Mouse (Mus musculus) kidney, adult 2 months (tissue): ENCODE data around the gene Ankrd24. TPM values are rescaled to one million over a fixed set of nuclear protein-coding genes. Genes with fewer than 3 reads are reported as not detected.
A peak's percentile ranks its signal among the peaks of the same experiment; 100 is the strongest.

Experiments used
- DNase-seq: peaks from one replicate; pipeline ENCODE4 v3.0.0; 2021
- H3K27ac ChIP-seq: fragments of 200-500 bp; 2 replicates; pipeline ENCODE4 v1.5.1; 2012; ENCODE audit warnings: low read depth, low read length, control low read depth, inconsistent platforms; ENCODE audit not compliant: insufficient read depth
- H3K27me3 ChIP-seq: fragments of 200-500 bp; replicated peaks from 2 replicates; pipeline ENCODE4 v1.6.1; 2012; ENCODE audit warnings: mild to moderate bottlenecking, moderate library complexity, low read length, inconsistent platforms; ENCODE audit not compliant: control insufficient read depth, insufficient read depth
- H3K36me3 ChIP-seq: fragments of 200-500 bp; 2 replicates; pipeline ENCODE4 v1.6.1; 2012; ENCODE audit warnings: mild to moderate bottlenecking, moderate library complexity, low read length, inconsistent platforms; ENCODE audit not compliant: control insufficient read depth, insufficient read depth
- H3K4me1 ChIP-seq: fragments of 200-500 bp; 2 replicates; pipeline ENCODE4 v1.6.1; 2011; ENCODE audit warnings: low read length; ENCODE audit not compliant: control insufficient read depth, insufficient read depth
- H3K4me3 ChIP-seq: fragments of 200-500 bp; 2 replicates; pipeline ENCODE4 v1.5.1; 2011; ENCODE audit warnings: mild to moderate bottlenecking, low read depth, low read length, control low read depth; ENCODE audit not compliant: insufficient read depth
- CTCF ChIP-seq: fragments of 200-500 bp; conservative IDR thresholded peaks from 2 replicates; pipeline ENCODE4 v1.5.1; 2011; ENCODE audit warnings: low read depth, mild to moderate bottlenecking, control low read depth, low read length, moderate library complexity, mixed read lengths; ENCODE audit not compliant: insufficient read depth, insufficient read length
- POLR2A ChIP-seq: fragments of 200-500 bp; IDR thresholded peaks from one replicate; pipeline ENCODE4 v1.6.1; 2011; ENCODE audit warnings: low read depth, low read length, control low read depth
- WGBS: fragments of 180-500 bp; shearing (Covaris S2); methylation state at CpG from one replicate; pipeline ENCODE4 v1.1.7; 2018; 5-methylcytosine and 5-hydroxymethylcytosine counted together
- polyA plus RNA-seq: library from polyadenylated mRNA; depleted of rRNA; stranded (reverse); fragments of >200 nt; gene quantifications from 2 replicates; pipeline ENCODE4 v1.2.3, GENCODE M21; 2012

Gene Ankrd24
- polyA plus RNA-seq, 1 experiment, result 67.1 TPM

DNA sequence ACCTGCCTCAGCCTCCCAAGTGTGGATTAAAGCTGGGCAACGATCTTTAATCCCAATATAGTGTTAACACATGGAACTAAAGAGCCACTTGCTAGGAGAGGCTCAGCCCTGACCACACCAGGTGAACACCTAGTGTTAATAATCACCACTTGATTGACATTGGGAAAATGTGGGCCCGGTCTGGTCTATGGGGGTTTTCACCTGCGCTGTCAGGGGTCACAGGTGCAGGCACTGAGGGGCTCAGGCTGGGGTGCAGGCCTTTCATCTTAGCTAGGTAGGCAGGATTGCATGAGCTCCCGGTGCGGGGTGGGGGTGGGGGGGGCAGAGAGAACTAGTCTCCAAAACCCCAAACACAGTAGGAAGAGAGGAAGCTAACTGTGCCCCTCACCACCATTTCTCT is 28.7 kb upstream of the Ankrd24 start:
- Histone ChIP-seq H3K27me3 (no peaks in the 10 kb centered on the region), H3K36me3 (no peaks in the 10 kb centered on the region), H3K4me1 (peaks cover 5% of the 10 kb centered on the region; the same call in 1 of the 2 replicates), H3K27ac (no peak overlapping the region), H3K4me3 (no peak overlapping the region)
- 79% methylated on average over 5 of the region's 5 CpGs for WGBS
- DNase-seq, result no peak
- TF ChIP-seq CTCF (no peak), POLR2A (no peak)

DNA sequence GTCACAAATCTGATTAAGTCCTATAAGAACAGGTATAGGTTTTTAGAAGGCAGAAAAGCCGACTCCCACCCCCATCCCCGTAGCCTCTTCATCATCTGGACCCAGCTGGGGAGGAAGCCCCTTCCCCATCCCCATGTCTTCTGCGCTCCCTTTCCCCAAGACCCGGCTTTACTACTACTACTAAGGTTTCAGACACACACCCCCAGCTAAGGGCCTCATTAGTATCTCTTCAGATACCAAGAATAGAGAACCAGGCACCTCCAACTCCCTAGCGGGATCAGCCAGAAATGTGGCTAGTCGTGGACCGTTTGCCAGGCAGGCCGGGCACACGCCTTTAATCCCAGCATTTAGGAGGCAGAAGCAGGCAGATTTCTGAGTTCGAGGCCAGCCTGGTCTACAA is 28.2 kb upstream of the Ankrd24 start:
- TF ChIP-seq CTCF (no peak), POLR2A (no peak)
- DNase-seq, result no peak
- Histone ChIP-seq H3K4me3 (no peak overlapping the region), H3K27ac (no peak overlapping the region), H3K27me3 (no peaks in the 10 kb centered on the region), H3K36me3 (no peaks in the 10 kb centered on the region), H3K4me1 (peaks cover 8% of the 10 kb centered on the region; the same call in 1 of the 2 replicates)
- WGBS, result 78% methylated on average over 10 of the region's 10 CpGs

DNA sequence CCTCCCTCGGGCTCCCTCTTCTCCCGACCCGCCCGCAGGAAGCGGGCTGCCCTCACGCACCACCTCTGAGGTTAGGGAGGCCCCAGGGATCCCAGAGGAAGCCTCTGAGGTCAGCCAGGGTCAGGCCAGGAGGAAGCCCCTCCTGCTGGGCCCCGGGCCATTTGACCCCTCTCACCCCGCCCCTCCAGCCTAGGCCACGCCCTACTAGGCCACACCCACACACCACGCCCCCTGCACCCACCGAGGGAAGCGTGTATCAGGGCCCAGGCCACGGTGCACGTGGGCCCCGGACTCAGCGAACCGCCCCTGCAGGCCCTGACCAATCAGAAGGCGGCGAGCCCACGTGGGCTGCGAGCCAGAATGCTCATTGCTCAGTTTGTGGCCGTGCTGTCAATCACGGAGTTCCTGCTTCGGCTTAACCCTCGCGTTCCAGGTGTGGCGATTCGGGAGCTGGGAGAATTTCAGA is 27.6 kb upstream of the Ankrd24 start, which contains the start of gene Tle6:
Gene Tle6 (minus strand): TSS at position 336 of the 466 bp plus-strand sequence.
- Histone ChIP-seq H3K4me3 (peak within 1 kb of the TSS; percentile 25), H3K4me1 (peaks cover 8% of the 10 kb centered on the region; the same call in 1 of the 2 replicates), H3K27ac (no peak within 1 kb of the TSS), H3K36me3 (no peaks in the 10 kb centered on the region), H3K27me3 (no peaks in the 10 kb centered on the region)
- 1% methylated on average over 28 of the region's 28 CpGs for WGBS
- no peak for TF ChIP-seq CTCF
- DNase-seq, result peak; percentile 97

DNA sequence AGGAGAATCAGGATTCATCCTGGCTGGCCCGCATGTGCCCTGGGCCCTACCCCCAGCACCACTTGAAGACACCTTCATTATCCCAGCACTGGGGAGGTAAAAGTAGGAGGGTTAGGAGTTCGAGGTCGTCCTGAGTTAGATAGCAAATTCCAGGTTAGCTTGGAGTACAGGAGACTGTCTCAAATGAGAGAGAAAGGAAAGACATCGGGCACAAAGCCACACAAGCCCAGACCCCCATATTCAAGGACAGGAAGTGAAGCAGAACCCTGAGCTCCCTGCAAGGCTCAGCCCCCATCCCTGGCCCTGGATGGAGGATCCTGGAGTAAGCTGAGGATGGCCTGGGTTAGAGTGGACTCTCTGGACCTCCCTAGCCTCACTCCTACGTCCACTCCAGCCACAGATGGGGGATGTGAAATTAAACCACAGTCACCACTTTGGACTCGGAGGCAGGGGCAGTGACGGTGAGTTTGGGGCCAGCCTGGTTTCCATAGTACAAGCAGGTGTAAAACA is 26.9 kb upstream of the Ankrd24 start:
- TF ChIP-seq POLR2A, result no peak
- no peak for TF ChIP-seq CTCF
- WGBS, result 50% methylated on average over 7 of the region's 7 CpGs
- H3K27ac ChIP-seq, result no peak overlapping the region

DNA sequence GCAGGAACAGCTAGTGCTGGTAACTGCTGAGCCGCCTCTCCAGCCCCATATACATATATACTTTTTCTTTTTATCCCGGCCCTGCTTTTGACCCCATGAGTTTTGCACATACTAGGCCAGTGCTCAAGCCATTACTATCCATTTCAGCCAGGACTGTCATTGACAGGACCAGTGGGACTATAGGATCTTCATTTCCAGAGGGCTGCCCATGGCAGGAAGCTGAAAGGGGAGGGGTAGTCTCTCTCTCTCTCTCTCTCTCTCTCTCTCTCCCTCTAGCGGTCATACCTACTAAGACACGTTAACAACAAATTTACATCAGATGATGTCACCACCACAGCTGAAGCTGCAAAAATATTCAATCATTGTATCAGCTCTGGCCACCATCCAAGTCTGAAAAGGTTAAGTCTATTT is 25.6 kb upstream of the Ankrd24 start:
- TF ChIP-seq POLR2A (no peak), CTCF (peak; percentile 50)
- DNase-seq, result peak; percentile 56
- Histone ChIP-seq H3K36me3 (no peaks in the 10 kb centered on the region), H3K4me3 (no peak overlapping the region), H3K27me3 (no peaks in the 10 kb centered on the region), H3K4me1 (peaks cover 5% of the 10 kb centered on the region; the same call in 1 of the 2 replicates), H3K27ac (no peak overlapping the region)
- WGBS, result 33% methylated on average over 4 of the region's 4 CpGs

More for the DNA sequence above, 26.9 kb upstream of the Ankrd24 start:
- no peaks in the 10 kb centered on the region for H3K27me3 ChIP-seq
- peaks cover 8% of the 10 kb centered on the region; the same call in 1 of the 2 replicates for H3K4me1 ChIP-seq
- H3K4me3 ChIP-seq, result no peak overlapping the region
- H3K36me3 ChIP-seq, result no peaks in the 10 kb centered on the region
- DNase-seq, result no peak

DNA sequence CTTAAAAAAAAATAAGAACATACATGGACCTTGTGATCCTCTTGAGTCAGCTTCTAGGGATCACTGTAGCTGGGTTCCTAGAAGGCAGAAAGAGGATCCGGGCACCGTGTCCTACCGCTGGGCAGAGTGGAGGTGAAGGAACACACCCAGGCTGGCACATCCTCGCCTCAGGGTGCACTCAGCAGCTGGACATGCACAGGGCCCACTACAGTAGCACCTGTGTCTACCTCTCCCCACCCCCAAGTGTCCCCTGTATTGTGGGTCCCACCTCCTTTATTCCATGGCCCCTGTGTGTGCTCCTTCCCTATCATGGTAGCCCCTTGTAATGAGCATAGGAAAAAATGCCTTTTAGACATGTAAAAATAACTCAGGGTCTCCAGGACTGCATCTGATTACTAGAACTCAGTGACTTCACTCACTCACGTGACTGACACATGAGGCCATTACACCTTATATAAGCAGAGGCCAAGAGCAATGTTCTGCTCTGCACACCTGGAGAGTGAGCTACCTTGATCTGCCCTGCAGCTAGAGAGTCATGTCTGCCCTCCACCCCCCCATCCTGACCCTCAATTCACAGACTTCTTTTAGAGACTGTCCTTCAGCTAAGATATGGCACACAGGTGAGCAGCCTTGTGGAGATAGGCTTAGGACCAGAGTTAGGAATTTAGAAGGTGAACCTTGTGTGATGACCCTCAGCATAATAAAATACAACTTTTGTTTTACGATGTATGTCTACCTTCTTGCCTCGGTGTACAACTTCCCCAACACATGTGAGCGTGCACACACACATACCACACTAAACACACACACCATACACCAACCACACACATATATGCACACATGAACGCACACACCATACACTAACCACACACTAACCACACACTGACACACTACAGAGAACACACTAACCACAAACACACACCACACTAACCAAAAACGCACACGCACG is 24.0 kb upstream of the Ankrd24 start:
- 64% methylated on average over 12 of the region's 12 CpGs for WGBS
- no peak overlapping the region for H3K4me3 ChIP-seq
- peaks cover 5% of the 10 kb centered on the region; the same call in 1 of the 2 replicates for H3K4me1 ChIP-seq
- no peak overlapping the region for H3K27ac ChIP-seq
- DNase-seq, result peak; percentile 33
- no peak for TF ChIP-seq POLR2A
- TF ChIP-seq CTCF, result no peak
- no peaks in the 10 kb centered on the region for H3K27me3 ChIP-seq
- H3K36me3 ChIP-seq, result no peaks in the 10 kb centered on the region
